Mouse (Mus musculus) myocyte (in vitro differentiated cells): ENCODE data around the gene Tmem229a. TPM values are rescaled to one million over a fixed set of nuclear protein-coding genes. Genes with fewer than 3 reads are reported as not detected.

Experiments
- H3K27me3 ChIP-seq: one replicate; pipeline ENCODE4 v1.6.1; 2011; ENCODE audit not compliant: control insufficient read depth, insufficient read depth, insufficient read length
- H3K36me3 ChIP-seq: one replicate; pipeline ENCODE4 v1.6.1; 2011; ENCODE audit not compliant: control insufficient read depth, insufficient read depth
- H3K4me2 ChIP-seq: one replicate; pipeline ENCODE4 v1.6.1; 2011; ENCODE audit warnings: low read depth, control low read depth
- H3K4me3 ChIP-seq: one replicate; pipeline ENCODE4 v1.5.1; 2011; ENCODE audit warnings: mild to moderate bottlenecking, control low read depth, moderate library complexity
- H3K79me2 ChIP-seq: one replicate; pipeline ENCODE4 v1.6.1; 2011; ENCODE audit not compliant: control insufficient read depth, insufficient read depth
- H3ac ChIP-seq: one replicate; pipeline ENCODE4 v1.6.1; 2011; ENCODE audit not compliant: control insufficient read depth, insufficient read length
- CEBPB ChIP-seq: IDR thresholded peaks from 2 replicates; pipeline ENCODE4 v1.6.1; 2011; ENCODE audit warnings: mild to moderate bottlenecking, moderate library complexity; ENCODE audit not compliant: poor library complexity, insufficient read depth, severe bottlenecking
- E2F4 ChIP-seq: IDR thresholded peaks from one replicate; pipeline ENCODE4 v1.6.1; 2011; ENCODE audit warnings: mild to moderate bottlenecking, control low read depth, moderate library complexity; ENCODE audit not compliant: insufficient read depth
- MAX ChIP-seq: IDR thresholded peaks from one replicate; pipeline ENCODE4 v1.6.1; 2011; ENCODE audit warnings: low read depth, mild to moderate bottlenecking, control low read depth
- MYOD1 ChIP-seq, 3 experiments: IDR thresholded peaks; one replicate each; pipeline ENCODE4 v1.6.1; 2011; ENCODE audit warnings: control low read depth in 2 of 3, low read depth in 2 of 3, mild to moderate bottlenecking in 2 of 3, moderate library complexity in 1 of 3; ENCODE audit not compliant: insufficient read length in 2 of 3, control insufficient read depth in 1 of 3
- MYOG ChIP-seq, 3 experiments: IDR thresholded peaks; one replicate each; pipeline ENCODE4 v1.6.1; 2011; ENCODE audit warnings: control low read depth in 2 of 3, low read depth in 2 of 3, mild to moderate bottlenecking in 2 of 3; ENCODE audit not compliant: insufficient read length in 2 of 3, control insufficient read depth in 1 of 3, insufficient read depth in 1 of 3
- POLR2A ChIP-seq: IDR thresholded peaks from one replicate; pipeline ENCODE4 v1.6.1; 2011; ENCODE audit warnings: low read depth, mild to moderate bottlenecking, control low read depth, moderate library complexity; ENCODE audit not compliant: insufficient read length
- POLR2AphosphoS2 ChIP-seq: IDR thresholded peaks from one replicate; pipeline ENCODE4 v1.6.1; 2011; ENCODE audit warnings: low read depth, control low read depth; ENCODE audit not compliant: insufficient read length
- REST ChIP-seq: IDR thresholded peaks from one replicate; pipeline ENCODE4 v1.6.1; 2011; ENCODE audit warnings: mild to moderate bottlenecking, control low read depth, moderate library complexity; ENCODE audit not compliant: insufficient read depth, insufficient read length
- SRF ChIP-seq: IDR thresholded peaks from one replicate; pipeline ENCODE4 v1.6.1; 2011; ENCODE audit warnings: low read depth; ENCODE audit not compliant: control insufficient read depth, insufficient read length
- TCF12 ChIP-seq: IDR thresholded peaks from one replicate; pipeline ENCODE4 v1.6.1; 2011; ENCODE audit warnings: mild to moderate bottlenecking, control low read depth; ENCODE audit not compliant: poor library complexity, insufficient read depth, severe bottlenecking
- TCF3 ChIP-seq: IDR thresholded peaks from one replicate; pipeline ENCODE4 v1.6.1; 2011; ENCODE audit warnings: low read depth, control low read depth; ENCODE audit not compliant: insufficient read length
- USF1 ChIP-seq: IDR thresholded peaks from one replicate; pipeline ENCODE4 v1.6.1; 2011; ENCODE audit warnings: low read depth, mild to moderate bottlenecking, control low read depth, moderate library complexity
- polyA plus RNA-seq: library from polyadenylated mRNA; unstranded; fragments of >200 nt; fragmentation: generic; extraction: Trizol; gene quantifications from one replicate; pipeline ENCODE4 v1.2.1, GENCODE M21; 2012; ENCODE audit warnings: missing spikeins

The Tmem229a gene
- not detected for polyA plus RNA-seq

DNA sequence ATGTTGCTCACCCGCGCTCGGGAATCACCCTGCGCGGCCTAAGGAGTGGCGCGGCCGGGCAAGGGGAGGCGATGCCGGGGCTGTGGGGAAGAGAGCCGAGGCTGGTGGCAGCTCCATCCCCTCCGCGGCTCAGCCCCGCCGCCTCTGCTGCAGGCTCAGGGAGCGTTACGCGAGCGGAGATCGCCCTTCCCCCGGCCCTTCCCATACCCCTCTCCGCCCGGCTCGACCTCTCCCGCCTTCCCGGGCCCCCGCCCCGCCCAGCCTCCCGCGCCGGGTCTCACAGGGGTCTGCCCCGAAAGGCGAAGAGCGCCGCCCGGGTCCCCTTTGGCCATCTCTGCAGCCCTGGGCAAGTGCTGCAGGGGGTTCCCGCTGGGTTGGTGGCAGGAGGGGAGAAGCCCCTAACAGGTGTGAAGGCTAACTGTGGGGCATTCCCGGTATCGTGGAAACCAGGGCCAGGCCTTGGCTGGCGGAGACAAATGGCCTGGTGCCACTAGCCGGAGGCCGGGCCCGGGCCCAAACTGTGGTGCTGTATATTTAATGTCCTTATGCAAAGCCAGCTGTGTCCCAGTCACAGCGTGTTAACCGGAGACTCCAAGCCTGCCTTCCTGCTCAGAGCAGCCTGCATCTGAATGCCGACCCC is at the start of gene Tmem229a:
TSS of gene Tmem229a (minus strand) at position 352 of the 640 bp plus-strand sequence.
- Histone ChIP-seq H3K79me2 (no peaks in the 10 kb centered on the region), H3K27me3 (no peaks in the 10 kb centered on the region), H3K36me3 (no peaks in the 10 kb centered on the region), H3K4me2 (no peak within 1 kb of the TSS), H3ac (no peak within 1 kb of the TSS), H3K4me3 (no peak within 1 kb of the TSS)
- TF ChIP-seq SRF = no peak
- no peak for TF ChIP-seq REST
- TF ChIP-seq TCF3 = no peak
- TF ChIP-seq POLR2AphosphoS2 = no peak
- no peak for TF ChIP-seq USF1
- no peak for TF ChIP-seq MAX

GRCm38 (mm10) chr6:24993754-24994153 is 37.7 kb upstream of the Tmem229a start:
- no peak for TF ChIP-seq POLR2A
- TF ChIP-seq TCF12 = no peak
- TF ChIP-seq MYOG (IDR thresholded peaks at IDR 0.05; ENCODE audit: control insufficient read depth in 1 of 3, insufficient read depth in 1 of 3, insufficient read length in 2 of 3, low read depth in 2 of 3) = no peak
- no peak for TF ChIP-seq MAX
- H3K4me3 ChIP-seq = no peak overlapping the region

DNA sequence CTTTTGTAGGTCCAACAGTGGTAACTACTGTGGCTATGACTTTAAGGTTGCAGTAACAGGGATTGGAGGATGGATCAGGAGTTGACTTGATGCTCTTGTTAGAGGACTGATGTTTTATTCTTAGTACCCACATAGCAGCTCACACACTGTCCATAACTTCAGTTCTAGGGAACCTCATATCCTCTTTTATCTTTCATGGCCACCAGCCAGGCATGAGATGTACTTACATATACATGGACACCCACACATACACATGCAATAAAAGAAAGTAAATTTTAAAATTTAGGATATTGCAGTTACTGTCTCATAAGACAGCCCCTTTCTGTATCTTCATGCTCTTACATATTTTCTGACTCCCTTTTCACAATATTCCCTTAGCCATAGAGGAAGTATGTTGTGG is 33.7 kb upstream of the Tmem229a start:
- Histone ChIP-seq H3K36me3 (no peaks in the 10 kb centered on the region), H3K4me3 (no peak overlapping the region), H3K4me2 (no peak overlapping the region), H3K27me3 (no peaks in the 10 kb centered on the region), H3K79me2 (no peaks in the 10 kb centered on the region), H3ac (no peak overlapping the region)
- no peak for TF ChIP-seq USF1
- no peak for TF ChIP-seq E2F4
- TF ChIP-seq POLR2A = no peak

More at GRCm38 (mm10) chr6:24993754-24994153, 37.7 kb upstream of the Tmem229a start:
- H3K79me2 ChIP-seq = no peaks in the 10 kb centered on the region
- H3K4me2 ChIP-seq = no peak overlapping the region
- no peaks in the 10 kb centered on the region for H3K27me3 ChIP-seq
- H3ac ChIP-seq = no peak overlapping the region
- H3K36me3 ChIP-seq = no peaks in the 10 kb centered on the region

- no peak overlapping the region for H3K4me2 ChIP-seq
- TF ChIP-seq POLR2A = no peak
- no peak for TF ChIP-seq E2F4
- TF ChIP-seq POLR2AphosphoS2 = no peak
- no peak for TF ChIP-seq CEBPB
- TF ChIP-seq REST = no peak
- TF ChIP-seq MYOD1 (IDR thresholded peaks at IDR 0.05; ENCODE audit: control insufficient read depth in 1 of 3, insufficient read length in 2 of 3, low read depth in 2 of 3) = no peak
- no peak for TF ChIP-seq TCF12
- TF ChIP-seq MYOG (IDR thresholded peaks at IDR 0.05; ENCODE audit: control insufficient read depth in 1 of 3, insufficient read depth in 1 of 3, insufficient read length in 2 of 3, low read depth in 2 of 3) = no peak
- TF ChIP-seq MAX = no peak
- TF ChIP-seq SRF = no peak
- no peak for TF ChIP-seq USF1
- TF ChIP-seq TCF3 = no peak
- H3ac ChIP-seq = no peak overlapping the region
- H3K79me2 ChIP-seq = no peaks in the 10 kb centered on the region
- H3K36me3 ChIP-seq = no peaks in the 10 kb centered on the region
- H3K27me3 ChIP-seq = no peaks in the 10 kb centered on the region
- H3K4me3 ChIP-seq = no peak overlapping the region
Observed at GRCm38 (mm10) chr6:24976176-24976575, 20.1 kb upstream of the Tmem229a start.

- H3K79me2 ChIP-seq = no peaks in the 10 kb centered on the region
- H3K4me2 ChIP-seq = no peak overlapping the region
- H3ac ChIP-seq = no peak overlapping the region
- no peaks in the 10 kb centered on the region for H3K36me3 ChIP-seq
- no peaks in the 10 kb centered on the region for H3K27me3 ChIP-seq
- no peak for TF ChIP-seq REST
- no peak for TF ChIP-seq MYOD1 (IDR thresholded peaks at IDR 0.05; ENCODE audit: control insufficient read depth in 1 of 3, insufficient read length in 2 of 3, low read depth in 2 of 3)
- no peak for TF ChIP-seq MAX
- TF ChIP-seq SRF = no peak
- TF ChIP-seq POLR2AphosphoS2 = no peak
- TF ChIP-seq TCF12 = no peak
- no peak for TF ChIP-seq TCF3
- TF ChIP-seq CEBPB = no peak
- TF ChIP-seq USF1 = no peak
- no peak for TF ChIP-seq E2F4
- TF ChIP-seq MYOG (IDR thresholded peaks at IDR 0.05; ENCODE audit: control insufficient read depth in 1 of 3, insufficient read depth in 1 of 3, insufficient read length in 2 of 3, low read depth in 2 of 3) = no peak
- TF ChIP-seq POLR2A = no peak
- no peak overlapping the region for H3K4me3 ChIP-seq
Observed at GRCm38 (mm10) chr6:24968471-24969223, 12.6 kb upstream of the Tmem229a start.
